Mouse (Mus musculus) brown adipose tissue, adult 24 weeks (tissue): ENCODE measurements at regions not wholly inside any gene's neighbourhood (a gene's known extent, or its start where the extent isn't known, plus 50 kb on each side); places are given as distances from the start of the nearest gene placed in this dataset.

Experiments
- H3K27ac ChIP-seq: fragments of 200-500 bp; replicated peaks from 2 replicates; pipeline ENCODE4 v1.5.1; 2012; ENCODE audit warnings: low read depth, mild to moderate bottlenecking, low read length
- H3K4me1 ChIP-seq: fragments of 200-500 bp; 2 replicates; pipeline ENCODE4 v1.6.1; 2012; ENCODE audit warnings: low read length, mixed read lengths; ENCODE audit not compliant: control insufficient read depth, insufficient read depth, insufficient read length
- H3K4me3 ChIP-seq: fragments of 200-500 bp; 2 replicates; pipeline ENCODE4 v1.5.1; 2012; ENCODE audit warnings: low read depth, mild to moderate bottlenecking, low read length, moderate library complexity; ENCODE audit not compliant: insufficient read depth

DNA sequence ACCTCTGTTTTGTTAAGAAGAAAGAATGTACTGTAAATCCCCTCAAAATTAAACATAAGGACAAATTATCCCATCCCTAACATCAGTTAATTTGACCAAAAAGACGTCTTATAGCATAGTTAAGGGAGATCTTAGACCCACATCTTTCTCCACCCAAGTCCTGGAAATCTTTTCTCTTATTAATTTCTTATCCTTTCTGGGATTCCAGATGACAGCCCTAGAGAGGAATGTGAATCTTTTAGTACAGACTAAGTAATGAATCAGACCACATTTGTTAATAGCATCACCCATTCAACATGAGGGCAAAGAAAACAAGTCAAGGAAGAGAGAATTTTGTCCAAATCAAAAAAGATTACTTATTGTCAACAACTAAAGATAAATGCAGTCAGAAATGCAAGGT is 817.2 kb downstream of the A830018L16Rik start:
- H3K27ac ChIP-seq, result no peak overlapping the region
- H3K4me1 ChIP-seq, result no peaks in the 10 kb centered on the region
- H3K4me3 ChIP-seq, result no peak overlapping the region

DNA sequence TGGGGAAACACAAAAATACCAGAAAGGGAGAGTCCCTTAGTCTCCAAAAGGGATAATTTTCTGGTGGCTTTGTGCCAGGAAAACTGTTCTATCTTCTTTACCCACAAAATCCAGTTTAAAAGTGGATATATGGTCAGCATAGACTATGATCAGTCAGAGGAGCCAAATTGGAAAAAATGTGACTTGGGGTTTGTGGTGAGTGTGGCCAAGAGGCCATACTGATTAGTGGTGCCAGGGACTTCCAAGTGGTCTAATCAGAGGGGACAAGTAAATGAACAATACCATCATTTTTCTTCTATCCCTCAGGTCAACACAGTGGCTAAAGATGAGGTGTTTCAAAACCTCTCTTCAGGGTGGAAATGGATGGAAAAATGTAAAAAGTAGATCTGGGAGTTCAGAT is 828.2 kb downstream of the A830018L16Rik start:
- Histone ChIP-seq H3K4me3 (no peak overlapping the region), H3K4me1 (no peaks in the 10 kb centered on the region), H3K27ac (no peak overlapping the region)

DNA sequence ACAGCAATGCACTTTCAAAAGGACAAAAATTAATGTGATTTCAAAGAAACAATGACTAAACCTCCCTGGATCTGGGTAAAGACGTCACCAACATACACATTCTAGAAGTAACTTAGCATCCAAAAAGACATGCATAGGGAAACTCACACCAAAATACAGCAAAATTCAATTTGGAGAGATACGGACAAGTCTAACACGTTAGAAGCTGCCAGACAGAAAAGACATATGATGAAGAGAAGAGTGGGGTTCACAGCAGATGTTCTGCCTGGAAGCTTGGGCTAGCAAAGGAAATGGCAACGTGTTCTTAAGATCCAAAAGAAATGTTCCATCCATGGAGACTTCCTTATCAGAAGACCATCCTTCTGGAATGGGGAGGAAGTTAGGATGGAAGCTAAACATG is 868.6 kb downstream of the A830018L16Rik start:
- Histone ChIP-seq H3K4me1 (no peaks in the 10 kb centered on the region), H3K27ac (no peak overlapping the region), H3K4me3 (no peak overlapping the region)

DNA sequence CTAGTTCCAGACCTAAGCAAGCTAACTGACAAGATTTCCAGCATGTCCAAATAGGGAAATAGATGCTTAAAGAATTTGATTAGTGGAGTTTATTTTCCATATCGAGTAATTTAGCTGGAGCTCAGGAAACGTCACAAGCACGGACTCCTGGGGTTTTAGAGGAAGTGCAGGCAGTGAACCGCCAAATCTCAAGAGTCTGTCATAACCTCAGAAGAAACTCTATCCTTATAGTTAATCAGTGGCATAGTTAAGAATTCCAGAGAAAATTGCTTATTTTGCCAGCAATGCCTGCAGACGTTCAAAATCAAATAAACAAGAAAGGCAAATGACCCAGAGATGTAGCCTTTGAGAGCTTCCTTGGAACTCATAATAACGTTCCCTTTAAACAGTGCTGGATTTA is 871.6 kb downstream of the A830018L16Rik start:
- Histone ChIP-seq H3K4me3 (no peak overlapping the region), H3K27ac (no peak overlapping the region), H3K4me1 (no peaks in the 10 kb centered on the region)

DNA sequence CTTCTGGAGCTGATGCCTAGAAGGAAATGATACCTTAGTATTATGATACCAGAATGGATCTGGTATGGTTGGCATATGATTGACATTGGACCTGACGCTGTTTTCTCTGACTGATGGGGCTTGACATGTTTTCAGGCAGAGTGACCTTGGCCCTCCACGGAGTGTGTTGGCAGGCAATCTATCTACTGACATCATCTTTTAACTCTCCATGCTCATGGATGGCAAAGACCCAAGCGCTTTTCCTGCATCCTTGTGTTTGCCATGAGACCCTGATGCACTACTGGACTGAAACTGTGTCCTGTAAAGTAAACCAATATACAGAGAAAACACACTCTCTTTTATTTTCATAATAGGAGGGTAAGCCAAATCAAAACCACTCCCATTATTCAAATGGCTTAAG is 872.1 kb downstream of the A830018L16Rik start:
- H3K27ac ChIP-seq, result peak overlapping the region; percentile 3; the same call in 1 of the 2 replicates
- no peak overlapping the region for H3K4me3 ChIP-seq

DNA sequence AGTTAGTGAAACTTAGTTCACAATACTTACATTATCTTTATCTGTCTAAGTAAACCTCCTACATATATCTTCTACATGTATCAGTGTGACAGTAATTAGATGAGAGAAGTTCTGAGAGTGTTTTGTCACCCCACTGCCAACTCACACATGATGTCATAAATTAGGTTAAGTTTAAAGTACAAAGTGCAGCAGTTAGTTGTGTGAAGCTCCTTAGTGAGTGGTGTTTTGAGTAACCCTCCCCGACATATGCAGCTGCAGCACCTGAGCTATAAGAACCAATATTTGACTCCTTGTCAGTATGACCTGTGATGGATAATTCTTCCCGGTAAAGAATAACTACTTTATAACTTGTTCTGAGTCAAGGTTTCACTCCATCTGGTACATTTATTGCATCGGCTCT is 874.6 kb downstream of the A830018L16Rik start:
- H3K4me3 ChIP-seq, result no peak overlapping the region
- no peak overlapping the region for H3K27ac ChIP-seq
- H3K4me1 ChIP-seq, result no peaks in the 10 kb centered on the region

More for the DNA sequence above, 872.1 kb downstream of the A830018L16Rik start:
- H3K4me1 ChIP-seq, result no peaks in the 10 kb centered on the region

DNA sequence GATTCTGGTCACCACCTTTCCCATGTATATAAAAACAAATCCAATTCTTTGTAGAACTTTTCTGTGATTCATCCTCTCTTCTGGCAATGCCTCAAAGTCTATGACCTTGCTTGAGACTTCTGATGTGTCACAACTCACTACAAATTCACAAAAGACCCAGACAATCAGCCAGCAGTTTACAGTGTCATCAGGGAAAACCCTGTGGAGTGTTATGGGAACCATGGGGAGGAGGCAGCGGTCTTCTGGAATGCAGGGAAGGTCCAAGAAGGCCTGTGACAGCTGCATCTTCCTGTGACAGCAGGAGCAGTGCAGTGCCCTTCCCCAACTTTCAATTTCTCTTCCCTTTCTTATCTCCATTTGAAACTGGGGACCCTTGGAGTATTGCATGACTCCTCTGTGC is 877.9 kb downstream of the A830018L16Rik start:
- Histone ChIP-seq H3K27ac (no peak overlapping the region), H3K4me3 (no peak overlapping the region), H3K4me1 (no peaks in the 10 kb centered on the region)

DNA sequence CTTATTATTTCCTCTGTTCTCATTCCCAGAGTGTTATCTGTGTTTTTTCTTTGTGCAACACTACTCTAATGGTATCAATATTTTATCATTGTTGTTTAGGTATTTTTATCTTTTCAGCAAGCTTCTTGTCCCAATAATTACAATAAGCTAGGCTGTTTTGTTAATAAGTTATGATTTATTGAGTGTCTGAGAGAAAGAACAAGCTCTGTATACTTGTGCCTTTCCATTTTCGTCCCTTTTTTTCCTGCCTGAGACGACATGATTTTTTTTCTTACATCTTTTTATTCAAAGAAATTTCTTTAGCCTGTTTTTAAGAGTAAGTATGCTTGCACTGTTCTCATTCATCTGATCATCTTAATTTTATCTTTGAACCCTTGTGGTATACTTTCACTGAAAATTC is 904.1 kb downstream of the A830018L16Rik start:
- H3K4me1 ChIP-seq, result no peaks in the 10 kb centered on the region

DNA sequence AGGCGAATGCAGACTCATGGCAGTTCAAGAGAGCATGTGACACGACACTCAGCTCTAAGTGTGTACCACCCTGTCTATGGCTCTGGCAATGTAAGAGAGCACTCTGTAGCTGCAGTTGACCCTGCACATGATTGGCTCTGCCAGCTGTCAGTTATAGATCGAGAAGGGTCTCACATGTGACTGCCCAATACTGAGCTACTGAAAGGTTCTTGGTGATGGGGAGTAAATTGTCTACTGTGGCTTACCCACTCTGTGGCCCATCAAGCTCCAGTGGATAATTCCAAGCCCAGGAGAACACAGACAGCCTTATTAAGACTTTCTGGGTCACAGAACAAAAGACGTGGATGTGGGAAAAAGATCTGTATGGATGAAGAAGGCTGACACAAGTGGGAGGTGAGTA is 920.3 kb downstream of the A830018L16Rik start:
- no peak overlapping the region for H3K27ac ChIP-seq
- no peak overlapping the region for H3K4me3 ChIP-seq
- no peaks in the 10 kb centered on the region for H3K4me1 ChIP-seq

More for the DNA sequence above, 904.1 kb downstream of the A830018L16Rik start:
- no peak overlapping the region for H3K27ac ChIP-seq
- H3K4me3 ChIP-seq, result no peak overlapping the region

DNA sequence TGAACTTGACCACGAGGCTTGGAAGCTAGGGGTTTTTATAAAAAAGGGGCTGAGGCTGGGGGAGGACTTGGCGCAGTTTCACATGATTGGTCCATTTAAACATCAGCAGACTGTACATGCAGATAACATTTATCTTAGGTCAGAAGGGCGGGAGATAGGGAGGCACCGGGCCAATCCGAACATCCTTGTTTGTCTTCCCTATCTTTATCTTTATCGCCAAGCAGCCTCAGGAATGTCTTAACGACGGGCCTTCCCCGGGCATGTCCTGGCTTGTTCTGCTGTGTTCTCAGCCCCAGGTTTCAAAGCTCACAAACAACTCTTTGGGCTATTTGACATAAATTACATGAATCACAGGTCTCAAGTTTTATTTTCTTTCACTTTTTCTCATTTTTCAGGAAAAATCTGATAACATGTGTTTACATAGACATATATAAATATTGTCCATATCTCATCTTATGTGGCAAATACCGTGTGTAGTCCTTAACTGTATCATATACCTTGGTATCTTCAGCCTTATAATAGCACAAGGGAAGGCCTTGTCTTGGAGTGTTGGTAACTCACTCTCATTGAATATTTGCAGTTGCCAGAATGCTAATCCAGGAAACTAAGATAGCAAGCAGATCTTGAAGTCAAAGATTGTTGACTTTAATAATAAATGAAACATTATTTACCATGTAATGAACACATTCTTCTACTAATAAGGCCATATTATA is 931.0 kb downstream of the A830018L16Rik start:
- Histone ChIP-seq H3K4me3 (no peak overlapping the region), H3K27ac (no peak overlapping the region), H3K4me1 (no peaks in the 10 kb centered on the region)

DNA sequence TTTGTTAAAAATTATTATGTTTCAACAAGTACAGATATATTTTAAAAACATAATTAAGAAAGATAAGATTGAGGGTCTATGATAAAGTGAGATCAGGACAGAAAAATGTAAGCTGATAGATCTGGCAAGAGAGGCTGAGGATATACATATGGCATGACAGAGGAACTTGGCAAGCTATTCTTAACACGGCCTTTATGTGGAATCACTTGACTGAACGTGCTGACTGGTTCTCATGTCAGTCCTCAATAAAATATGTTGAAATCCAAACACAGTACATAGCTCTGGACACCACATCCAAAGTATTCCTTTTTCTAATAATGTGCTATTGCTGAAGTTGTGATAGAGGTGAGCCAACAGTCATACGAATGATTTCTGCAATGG is 931.5 kb downstream of the A830018L16Rik start:
- no peak overlapping the region for H3K27ac ChIP-seq
- H3K4me1 ChIP-seq, result no peaks in the 10 kb centered on the region
- H3K4me3 ChIP-seq, result no peak overlapping the region

DNA sequence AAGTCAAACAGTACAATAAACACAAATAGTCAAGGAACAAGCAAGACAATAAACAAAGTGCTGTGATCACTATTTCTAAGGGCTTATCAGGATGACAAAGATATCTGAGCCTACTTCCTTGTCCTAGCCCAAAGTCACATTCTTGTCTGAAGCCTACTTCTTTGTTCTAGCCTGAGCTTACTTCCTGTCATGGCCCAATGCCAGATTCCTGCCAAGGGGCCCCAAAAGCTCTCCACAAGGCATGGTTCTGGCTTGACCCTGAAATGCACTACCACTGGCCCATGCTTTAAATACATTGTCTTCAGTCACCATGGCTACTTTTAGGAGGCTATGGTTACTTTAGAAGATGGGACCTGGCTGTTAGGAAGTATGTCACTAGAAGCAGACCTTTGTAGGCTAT is 940.6 kb downstream of the A830018L16Rik start:
- H3K4me1 ChIP-seq, result no peaks in the 10 kb centered on the region
- H3K4me3 ChIP-seq, result no peak overlapping the region
- H3K27ac ChIP-seq, result no peak overlapping the region

DNA sequence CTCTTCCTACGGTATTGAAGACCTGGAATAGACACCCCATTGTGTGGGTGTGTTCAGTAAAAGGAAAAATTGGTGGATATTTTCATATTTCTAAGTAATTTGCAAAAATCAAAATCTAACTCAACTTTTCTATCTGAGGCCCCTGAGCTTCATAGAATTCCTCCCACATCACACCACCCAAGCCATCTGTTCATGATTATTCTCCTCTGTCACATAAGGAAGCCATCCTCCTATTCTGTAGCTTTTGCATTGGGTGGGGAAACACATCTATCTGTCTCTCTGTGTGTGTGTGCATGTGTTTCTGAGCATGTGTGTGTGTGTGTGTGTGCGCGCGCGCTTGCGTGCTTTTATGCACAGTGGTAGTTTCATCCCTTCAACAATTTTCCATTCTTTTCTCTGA is 954.0 kb downstream of the A830018L16Rik start:
- H3K27ac ChIP-seq, result no peak overlapping the region
- no peak overlapping the region for H3K4me3 ChIP-seq
- H3K4me1 ChIP-seq, result no peaks in the 10 kb centered on the region

DNA sequence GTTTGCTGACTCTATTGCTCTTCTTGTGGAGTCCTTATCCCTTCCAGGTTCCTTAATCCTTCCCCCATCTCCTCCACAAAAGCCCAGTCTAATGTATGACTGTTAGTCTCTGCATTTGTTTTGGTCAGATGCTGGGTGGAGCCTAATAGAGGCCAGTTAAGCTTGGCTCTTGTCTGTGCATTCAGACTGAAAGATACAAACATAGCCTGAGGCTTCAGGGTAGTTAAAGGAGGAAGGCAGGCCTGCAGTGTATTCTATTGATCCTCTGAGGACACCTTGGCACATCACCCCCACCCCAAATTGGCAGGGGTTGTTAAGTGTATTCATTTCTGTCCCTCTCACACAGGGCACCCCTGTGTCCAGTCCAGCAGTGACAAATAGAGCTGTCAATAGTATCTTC is 959.1 kb downstream of the A830018L16Rik start:
- H3K4me3 ChIP-seq, result no peak overlapping the region
- no peaks in the 10 kb centered on the region for H3K4me1 ChIP-seq
- H3K27ac ChIP-seq, result no peak overlapping the region

DNA sequence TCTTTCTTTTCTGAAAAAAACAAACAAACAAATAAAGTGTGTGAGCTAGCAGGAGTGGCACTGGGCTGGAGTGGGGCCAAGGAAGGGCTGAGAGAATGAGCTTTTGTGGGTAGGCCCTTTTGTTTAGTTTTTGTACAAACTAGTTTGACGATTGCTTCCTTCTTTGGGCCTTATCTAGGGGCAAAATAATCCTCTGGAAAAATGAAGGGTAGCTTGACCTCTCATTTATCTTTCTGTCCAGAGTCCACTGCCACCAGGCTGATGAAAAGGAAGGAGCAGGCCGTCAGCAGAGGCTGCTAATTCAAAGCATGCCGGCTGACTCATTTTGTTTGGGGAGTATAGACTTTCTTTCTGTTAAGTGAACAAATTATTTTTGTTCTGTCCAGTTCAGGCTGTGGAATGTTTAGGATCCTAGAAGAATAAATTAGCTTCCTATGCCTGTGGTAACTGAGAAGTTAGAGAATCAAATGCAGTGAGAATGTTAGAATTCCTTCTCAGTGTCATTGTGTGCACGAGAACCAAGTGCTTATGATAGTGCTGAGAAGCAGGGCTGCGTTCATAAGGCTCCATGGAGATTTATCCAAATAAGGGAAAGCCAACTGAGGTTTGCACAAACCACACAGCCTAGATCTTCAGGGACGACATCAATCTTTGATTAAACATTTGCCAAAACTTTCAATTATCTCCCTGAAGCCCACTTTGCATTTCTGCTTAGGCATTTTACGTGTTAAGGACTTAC is 984.4 kb downstream of the A830018L16Rik start:
- H3K4me1 ChIP-seq, result no peaks in the 10 kb centered on the region
- no peak overlapping the region for H3K4me3 ChIP-seq
- no peak overlapping the region for H3K27ac ChIP-seq
